Mouse (Mus musculus) spleen, adult 2 months (tissue): ENCODE data around the gene Alox5. TPM values are rescaled to one million over a fixed set of nuclear protein-coding genes. Genes with fewer than 3 reads are reported as not detected.

Experiments
- DNase-seq, 2 experiments: peaks; one replicate each; pipeline versions ENCODE4 v3.0.0 to v3.0.0-alpha.2; 2012 to 2021; ENCODE audit warnings: low spot score in 2 of 2, low read depth in 1 of 2
- H3K27ac ChIP-seq: fragments of 200-500 bp; 2 replicates; pipeline ENCODE4 v1.5.1; 2012; ENCODE audit warnings: low read length, inconsistent platforms; ENCODE audit not compliant: insufficient read depth
- H3K27me3 ChIP-seq: fragments of 200-500 bp; 2 replicates; pipeline ENCODE4 v1.6.1; 2012; ENCODE audit warnings: mild to moderate bottlenecking, moderate library complexity, low read length, inconsistent platforms; ENCODE audit not compliant: control insufficient read depth, insufficient read depth
- H3K36me3 ChIP-seq: fragments of 200-500 bp; 2 replicates; pipeline ENCODE4 v1.6.1; 2012; ENCODE audit warnings: mild to moderate bottlenecking, low read length, inconsistent platforms; ENCODE audit not compliant: control insufficient read depth, insufficient read depth
- H3K4me1 ChIP-seq: fragments of 200-500 bp; 2 replicates; pipeline ENCODE4 v1.6.1; 2011; ENCODE audit warnings: inconsistent platforms; ENCODE audit not compliant: control insufficient read depth, insufficient read depth, insufficient read length
- H3K4me3 ChIP-seq: fragments of 200-500 bp; 2 replicates; pipeline ENCODE4 v1.5.1; 2011; ENCODE audit warnings: mild to moderate bottlenecking, inconsistent platforms; ENCODE audit not compliant: insufficient read depth, insufficient read length; ENCODE audit errors: extremely low read depth
- CTCF ChIP-seq: fragments of 200-500 bp; IDR thresholded peaks from 2 replicates; pipeline ENCODE4 v1.5.1; 2011; ENCODE audit warnings: mild to moderate bottlenecking, inconsistent platforms; ENCODE audit not compliant: insufficient read depth, insufficient read length, insufficient replicate concordance; ENCODE audit errors: extremely low read depth
- POLR2A ChIP-seq: fragments of 200-500 bp; IDR thresholded peaks from 2 replicates; pipeline ENCODE4 v1.6.1; 2011; ENCODE audit warnings: low read depth, low read length, inconsistent platforms
- WGBS: fragments of 180-500 bp; shearing (Covaris S2); methylation state at CpG from one replicate; pipeline ENCODE4 v1.1.7; 2018; 5-methylcytosine and 5-hydroxymethylcytosine counted together
- polyA plus RNA-seq: library from polyadenylated mRNA; depleted of rRNA; stranded (reverse); fragments of >200 nt; gene quantifications from 2 replicates; pipeline ENCODE4 v1.2.3, GENCODE M21; 2012

Alox5 gene
- polyA plus RNA-seq, 1 experiment = 2.5 TPM

- Histone ChIP-seq H3K27ac (no peak overlapping the region), H3K36me3 (no peaks in the 10 kb centered on the region), H3K27me3 (no peaks in the 10 kb centered on the region), H3K4me3 (no peak overlapping the region), H3K4me1 (no peaks in the 10 kb centered on the region)
- TF ChIP-seq POLR2A (no peak), CTCF (no peak)
- DNase-seq = no peak
- WGBS = 96% methylated on average over 3 of the region's 3 CpGs
Observed at GRCm38 (mm10) chr6:116402426-116402825, 58.6 kb downstream of the Alox5 start.

DNA sequence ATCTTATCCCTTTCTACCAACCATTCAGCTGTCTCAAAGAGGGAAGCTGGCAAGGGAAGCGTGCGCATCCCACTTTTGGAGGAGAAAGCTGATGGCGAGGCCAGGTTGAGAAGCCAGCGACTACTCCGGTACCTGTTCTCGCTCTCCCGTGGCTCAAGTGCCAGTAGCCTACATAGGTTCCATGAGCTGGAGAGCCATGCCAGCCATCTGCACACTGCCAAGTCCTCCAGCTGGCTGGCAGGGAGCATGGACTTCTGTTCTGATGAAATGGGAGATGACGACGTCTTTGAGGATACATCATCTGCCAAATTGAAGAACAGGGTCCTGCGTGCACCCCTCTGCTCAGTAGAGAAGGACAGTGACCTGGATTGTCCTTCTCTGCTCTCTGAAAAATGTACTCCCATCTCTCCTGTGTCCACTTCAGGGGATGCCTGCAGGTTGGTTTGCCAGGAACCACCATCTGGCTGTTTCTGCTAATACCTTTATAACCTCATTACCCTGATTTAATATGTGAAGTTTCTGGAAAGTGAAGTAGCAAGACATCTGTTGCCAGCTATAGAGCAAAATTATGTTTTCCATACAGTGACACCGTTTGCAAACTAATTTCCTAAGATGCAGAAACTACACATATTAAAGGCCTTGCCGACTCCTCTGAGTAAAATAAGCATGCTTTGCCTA lies 59.1 kb downstream of the Alox5 start:
- H3K36me3 ChIP-seq = no peaks in the 10 kb centered on the region

GRCm38 (mm10) chr6:116398136-116398535 lies 62.8 kb downstream of the Alox5 start:
- TF ChIP-seq POLR2A = no peak
- no peak for TF ChIP-seq CTCF
- 96% methylated on average over 2 of the region's 2 CpGs for WGBS
- no peak for DNase-seq
- Histone ChIP-seq H3K27me3 (no peaks in the 10 kb centered on the region), H3K4me1 (no peaks in the 10 kb centered on the region), H3K36me3 (no peaks in the 10 kb centered on the region), H3K27ac (no peak overlapping the region), H3K4me3 (no peak overlapping the region)

More for the DNA sequence above, 59.1 kb downstream of the Alox5 start:
- no peaks in the 10 kb centered on the region for H3K4me1 ChIP-seq
- no peaks in the 10 kb centered on the region for H3K27me3 ChIP-seq
- no peak overlapping the region for H3K27ac ChIP-seq
- no peak for TF ChIP-seq POLR2A
- 97% methylated on average over 12 of the region's 12 CpGs for WGBS
- H3K4me3 ChIP-seq = no peak overlapping the region
- DNase-seq = no peak

DNA sequence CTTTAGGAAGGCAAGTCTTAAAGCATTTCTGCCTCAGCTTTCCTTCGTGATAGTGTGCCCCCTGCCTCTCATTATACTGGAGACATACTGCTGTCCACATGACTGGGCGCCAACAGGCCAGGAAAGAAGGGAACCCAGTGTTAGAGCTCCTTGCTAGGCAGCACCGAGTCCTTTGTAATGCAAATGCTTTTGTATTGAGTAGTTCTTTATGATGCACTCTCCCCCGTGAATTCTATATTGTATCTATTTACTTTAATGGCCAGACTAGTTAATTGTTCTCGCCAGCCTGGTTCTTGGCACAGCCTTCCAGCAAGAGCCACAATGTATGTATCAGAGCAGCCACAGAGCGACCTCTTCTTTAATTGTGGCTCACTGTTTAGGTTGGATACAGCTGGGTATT lies 63.4 kb downstream of the Alox5 start:
- no peaks in the 10 kb centered on the region for H3K4me1 ChIP-seq
- no peaks in the 10 kb centered on the region for H3K27me3 ChIP-seq
- TF ChIP-seq POLR2A = no peak
- TF ChIP-seq CTCF = no peak
- WGBS = 89% methylated on average over 6 of the region's 6 CpGs
- H3K27ac ChIP-seq = no peak overlapping the region
- DNase-seq = no peak
- H3K4me3 ChIP-seq = no peak overlapping the region
- no peaks in the 10 kb centered on the region for H3K36me3 ChIP-seq

DNA sequence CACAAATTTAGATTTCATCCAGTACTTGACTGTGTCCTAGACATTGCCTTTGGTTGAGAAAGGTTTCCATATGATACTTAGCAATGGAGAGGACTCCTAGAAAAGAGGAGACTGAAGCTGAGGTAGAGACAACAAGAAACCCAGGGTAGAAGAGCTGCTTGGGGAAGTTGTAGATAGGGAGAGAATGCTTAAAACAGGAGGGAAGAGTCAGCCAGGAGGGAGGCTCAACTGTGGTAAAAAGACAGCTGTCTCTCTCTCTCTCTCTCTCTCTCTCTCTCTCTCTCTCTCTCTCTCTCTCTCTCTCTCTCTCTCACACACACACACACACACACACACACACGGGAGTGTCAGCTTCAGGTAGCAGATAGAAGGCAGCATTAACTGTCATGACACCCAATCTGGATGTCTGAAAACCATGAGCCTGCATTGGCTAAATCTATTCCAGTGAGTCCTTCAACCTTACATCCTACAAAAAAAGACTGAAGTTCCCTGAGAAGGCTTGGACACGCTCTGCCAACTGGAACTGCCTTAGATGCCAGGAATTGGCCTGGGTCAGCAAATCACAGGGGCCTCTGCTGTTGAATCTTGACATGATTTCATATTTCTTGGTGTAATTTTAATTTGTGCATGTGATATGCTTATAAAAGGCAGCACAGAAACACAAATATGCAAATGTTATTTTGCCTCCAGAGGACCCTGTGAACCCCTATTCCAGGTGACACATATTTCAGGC lies 65.9 kb downstream of the Alox5 start:
- no peaks in the 10 kb centered on the region for H3K27me3 ChIP-seq
- no peaks in the 10 kb centered on the region for H3K4me1 ChIP-seq
- H3K36me3 ChIP-seq = no peaks in the 10 kb centered on the region
- H3K4me3 ChIP-seq = no peak overlapping the region
- DNase-seq = no peak
- TF ChIP-seq POLR2A (no peak), CTCF (no peak)
- WGBS = 86% methylated on average over 2 of the region's 2 CpGs
- H3K27ac ChIP-seq = no peak overlapping the region

GRCm38 (mm10) chr6:116389481-116389880 lies 71.5 kb downstream of the Alox5 start:
- H3K4me1 ChIP-seq = no peaks in the 10 kb centered on the region
- DNase-seq = no peak
- H3K27ac ChIP-seq = no peak overlapping the region
- H3K36me3 ChIP-seq = no peaks in the 10 kb centered on the region
- H3K4me3 ChIP-seq = no peak overlapping the region
- no peaks in the 10 kb centered on the region for H3K27me3 ChIP-seq
- no peak for TF ChIP-seq POLR2A
- TF ChIP-seq CTCF = no peak

GRCm38 (mm10) chr6:116388068-116388467 lies 72.9 kb downstream of the Alox5 start:
- Histone ChIP-seq H3K4me1 (no peaks in the 10 kb centered on the region), H3K36me3 (no peaks in the 10 kb centered on the region), H3K27ac (no peak overlapping the region), H3K27me3 (no peaks in the 10 kb centered on the region), H3K4me3 (no peak overlapping the region)
- DNase-seq = no peak
- 96% methylated on average over 1 of the region's 1 CpGs for WGBS
- TF ChIP-seq POLR2A (no peak), CTCF (no peak)

DNA sequence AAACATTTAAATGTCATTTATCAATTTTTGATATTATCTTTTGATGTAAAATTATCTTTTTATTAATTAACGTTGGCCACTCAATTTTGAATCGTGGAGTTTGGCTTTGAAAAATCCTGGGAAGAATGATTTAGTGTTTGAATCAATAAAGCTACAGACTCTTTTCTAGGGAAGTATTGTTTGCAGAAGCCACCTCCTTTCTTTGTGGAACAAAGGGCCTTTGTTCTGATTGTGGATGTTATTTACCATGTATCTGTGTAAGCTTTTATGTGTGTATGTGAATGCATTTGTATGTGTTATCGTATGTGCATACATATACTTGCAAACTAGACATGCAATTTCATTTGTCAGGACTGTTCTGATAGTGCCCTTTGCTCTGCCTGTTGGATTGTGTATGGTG lies 74.5 kb downstream of the Alox5 start:
- H3K36me3 ChIP-seq = no peaks in the 10 kb centered on the region

More for the DNA sequence above, 74.5 kb downstream of the Alox5 start:
- Histone ChIP-seq H3K27ac (no peak overlapping the region), H3K4me3 (no peak overlapping the region), H3K4me1 (no peaks in the 10 kb centered on the region), H3K27me3 (no peaks in the 10 kb centered on the region)
- TF ChIP-seq CTCF = no peak
- no peak for TF ChIP-seq POLR2A
- 94% methylated on average over 3 of the region's 3 CpGs for WGBS
- DNase-seq = no peak
